Mouse (Mus musculus) testis, postnatal 14 days (tissue): ENCODE measurements at regions not wholly inside any gene's neighbourhood (a gene's known extent, or its start where the extent isn't known, plus 50 kb on each side); places are given as distances from the start of the nearest gene placed in this dataset.
"Not testable (repeated sequence)": the region's sequence is repeated elsewhere in the genome, so short reads cannot be mapped to it uniquely, and the experiment has no call there.

ENCODE experiments used
- DNase-seq: peaks from one replicate; pipeline ENCODE4 v3.0.0; 2021; ENCODE audit warnings: low spot score

DNA sequence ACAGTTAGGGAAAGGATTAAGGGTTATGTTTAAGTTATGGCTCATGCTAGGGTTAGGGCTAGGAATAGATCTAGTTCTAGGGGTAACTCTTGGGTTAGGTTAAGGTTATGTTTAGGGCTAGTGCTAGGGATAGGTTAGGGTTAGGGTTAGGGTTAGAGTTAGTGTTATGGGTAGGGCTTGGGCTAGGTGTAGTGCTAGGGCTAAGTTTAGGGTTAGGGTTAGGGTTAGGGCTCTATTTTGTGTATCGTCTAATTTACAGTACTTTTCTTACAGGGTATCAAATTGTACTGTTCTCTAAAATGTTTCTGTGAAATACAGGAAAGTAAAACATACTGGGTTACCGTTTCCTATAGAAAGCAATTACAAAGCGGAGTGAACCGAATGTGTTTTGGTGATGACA lies 64.8 kb downstream of the Ptchd3 start:
- DNase-seq = no peak

DNA sequence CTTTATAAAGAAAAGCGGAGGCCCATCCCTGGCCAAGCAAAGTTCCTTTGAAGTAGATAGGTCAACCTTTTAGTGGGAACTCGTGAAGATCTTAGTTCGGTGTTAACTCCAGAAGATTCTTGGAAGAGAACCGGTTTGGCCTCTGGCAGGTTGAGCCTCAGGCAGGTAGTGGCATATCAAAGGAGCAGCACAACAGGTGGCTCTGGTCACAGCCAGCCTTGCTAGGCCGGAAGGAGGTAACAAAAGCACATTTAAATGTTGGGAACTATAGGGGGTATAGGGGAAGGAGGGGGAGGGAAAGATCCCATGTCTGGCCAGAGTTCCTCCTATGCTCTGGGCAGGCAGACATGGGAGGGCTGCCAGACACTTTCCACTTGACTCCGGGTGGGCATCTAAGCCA lies 74.3 kb downstream of the Ptchd3 start:
- not testable (repeated sequence) for DNase-seq

DNA sequence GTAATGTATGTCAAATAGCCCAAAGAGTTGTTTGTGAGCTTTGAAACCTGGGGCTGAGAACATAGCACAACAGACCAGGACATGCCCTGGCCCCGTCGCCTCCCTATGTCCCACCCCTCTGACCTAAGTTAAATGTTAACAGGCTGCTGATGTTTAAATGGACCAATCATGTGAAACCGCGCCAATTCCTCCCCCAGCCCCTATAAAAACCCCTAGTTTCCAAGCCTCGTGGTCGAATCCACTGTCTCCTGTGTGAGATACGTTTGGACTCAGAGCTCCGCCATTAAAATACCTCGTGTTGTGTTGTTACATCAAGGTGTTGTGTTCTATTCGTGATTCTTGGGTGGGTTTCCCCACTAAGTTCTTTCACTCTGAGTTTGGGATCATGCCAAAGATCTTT lies 94.6 kb downstream of the Ptchd3 start:
- not testable (repeated sequence) for DNase-seq

DNA sequence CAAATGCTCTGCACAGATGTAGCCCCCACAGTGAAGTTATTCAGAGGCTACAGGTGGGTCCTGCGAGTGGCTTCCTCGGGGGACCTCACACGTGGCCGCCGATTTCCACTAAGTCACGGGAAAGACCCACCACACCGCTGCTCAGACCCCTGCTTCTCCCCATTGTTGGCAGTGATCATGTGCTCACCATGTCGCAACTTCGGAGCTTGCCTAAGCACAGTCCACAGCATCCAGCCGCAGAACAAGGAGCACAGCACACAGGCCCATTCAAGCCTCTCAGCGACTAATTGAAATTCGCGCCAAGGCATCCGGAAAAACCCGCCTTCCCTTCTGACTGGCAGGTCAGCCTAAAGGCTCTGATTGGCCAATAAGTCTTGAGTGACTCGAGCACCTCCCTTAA lies 95.0 kb downstream of the Ptchd3 start:
- peak; percentile 8 for DNase-seq

DNA sequence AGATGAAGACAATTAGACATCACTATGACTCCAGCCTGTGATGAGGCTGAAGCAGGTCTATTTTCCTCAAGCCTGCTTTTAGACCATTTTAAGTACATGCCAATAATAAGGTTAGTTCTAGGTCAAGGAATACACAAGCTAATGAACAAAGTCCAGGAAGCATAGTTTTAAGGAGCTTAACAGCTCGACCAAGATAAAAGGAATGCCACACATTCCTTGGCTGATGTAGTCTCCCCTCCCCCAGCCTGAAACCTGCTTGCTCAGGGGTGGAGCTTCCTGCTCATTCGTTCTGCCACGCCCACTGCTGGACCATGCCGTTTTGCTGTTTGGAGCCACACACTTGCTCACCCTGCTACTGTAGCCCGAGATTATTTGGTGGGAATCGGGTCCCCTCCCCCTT lies 121.7 kb downstream of the Ptchd3 start:
- not testable (repeated sequence) for DNase-seq

DNA sequence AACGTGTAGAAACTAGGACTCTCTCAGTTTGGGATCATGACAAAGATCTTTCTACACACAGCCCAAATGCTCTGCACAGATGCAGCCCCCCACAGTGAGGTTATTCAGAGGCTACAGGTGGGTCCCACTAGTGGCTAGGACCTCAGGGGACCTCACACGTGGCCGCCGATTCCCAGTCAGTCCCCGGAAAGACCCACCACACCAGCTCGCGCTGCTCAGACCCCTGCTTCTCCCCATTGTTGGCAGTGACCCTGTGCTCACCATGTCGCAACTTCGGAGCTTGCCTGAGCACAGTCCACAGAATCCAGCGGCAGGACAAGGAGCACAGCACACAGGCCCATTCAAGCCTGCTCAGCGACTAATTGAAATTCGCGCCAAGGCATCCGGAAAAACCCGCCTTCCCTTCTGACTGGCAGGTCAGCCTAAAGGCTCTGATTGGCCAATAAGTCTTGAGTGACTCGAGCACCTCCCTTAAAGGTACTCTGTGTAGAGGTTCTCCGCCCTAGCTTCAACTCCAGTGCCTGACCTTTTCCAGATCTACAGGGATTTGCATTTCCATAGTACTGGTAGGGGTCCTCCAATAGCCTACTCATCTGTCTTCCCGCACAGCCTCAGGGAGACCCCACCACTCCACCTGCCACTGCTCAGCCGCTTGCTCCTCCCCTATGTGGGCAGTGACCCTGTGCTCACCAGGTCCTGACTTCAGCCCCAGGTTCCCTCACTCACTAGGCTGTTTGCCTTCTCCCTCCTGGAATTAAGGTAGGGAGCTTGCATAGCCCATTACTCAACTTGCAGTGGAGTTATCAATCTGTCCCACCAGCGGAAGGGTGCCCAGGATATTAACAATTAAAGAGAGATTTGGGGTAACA lies 126.6 kb downstream of the Ptchd3 start:
- DNase-seq = peak; percentile 37

DNA sequence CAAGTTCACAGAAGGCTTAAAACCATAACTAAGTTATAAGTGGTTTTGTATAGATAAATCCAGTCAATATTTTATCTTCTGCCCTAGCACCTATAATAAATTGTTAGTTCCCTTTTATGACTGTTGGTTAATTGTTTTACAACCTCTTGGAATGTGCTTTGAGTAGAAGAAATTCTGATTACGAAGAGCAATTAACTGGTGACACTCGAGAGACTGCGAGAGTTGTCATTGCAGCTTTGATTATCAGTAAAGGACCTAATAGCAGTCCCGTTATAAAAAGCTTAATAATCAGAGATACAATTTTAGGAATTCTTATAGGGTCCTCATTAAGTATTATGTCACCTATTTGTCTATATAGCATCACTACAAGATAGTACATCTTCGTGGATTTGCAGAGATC lies 128.7 kb downstream of the Ptchd3 start:
- DNase-seq = not testable (repeated sequence)

DNA sequence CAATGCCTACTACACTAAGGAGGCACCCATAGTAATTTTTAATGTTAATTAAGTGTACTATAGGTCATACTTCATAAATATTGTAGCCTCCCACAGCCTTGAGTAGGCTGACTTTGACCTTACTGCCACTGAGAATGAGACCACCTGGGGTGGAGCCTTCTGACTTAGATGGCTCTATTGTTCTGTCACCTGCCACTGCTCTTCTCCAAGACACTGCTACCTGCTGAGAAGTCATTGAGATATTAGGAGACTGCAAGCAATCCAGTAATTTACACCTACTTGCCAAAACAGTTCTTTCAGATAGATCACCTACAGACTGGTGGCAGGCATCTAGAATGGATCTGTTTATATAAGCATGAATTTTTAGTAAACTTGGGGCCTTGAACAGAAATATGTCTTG lies 134.1 kb downstream of the Ptchd3 start:
- not testable (repeated sequence) for DNase-seq

DNA sequence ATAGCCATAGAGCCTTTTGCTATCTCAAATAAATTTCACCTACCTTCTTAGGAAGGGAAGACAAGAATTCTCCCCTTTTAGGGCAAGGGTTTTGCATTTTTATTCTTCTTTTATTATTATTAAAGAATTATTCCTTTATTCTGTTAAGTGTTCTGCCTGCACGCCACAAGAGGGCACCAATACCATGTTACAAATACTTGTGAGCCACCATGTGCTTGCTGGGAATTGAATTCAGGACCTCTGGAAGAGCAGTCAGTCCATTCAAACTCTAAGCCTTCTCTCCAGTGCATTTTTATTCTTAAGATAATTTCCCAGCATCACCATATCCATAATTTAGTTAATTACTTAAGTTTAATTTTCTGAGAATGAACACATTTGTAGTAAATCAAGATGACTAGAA lies 135.9 kb downstream of the Ptchd3 start:
- not testable (repeated sequence) for DNase-seq
